Mouse (Mus musculus) stomach, postnatal 0 days (tissue): ENCODE data around the gene Mri1.

Experiments used
- CTCF ChIP-seq: IDR thresholded peaks from 2 replicates; pipeline ENCODE4 v1.5.1; 2016; ENCODE audit warnings: antibody characterized with exemption, low read depth, mild to moderate bottlenecking, moderate library complexity
- EP300 ChIP-seq: optimal IDR thresholded peaks from 2 replicates; pipeline ENCODE3; 2016; ENCODE audit warnings: antibody characterized with exemption

DNA sequence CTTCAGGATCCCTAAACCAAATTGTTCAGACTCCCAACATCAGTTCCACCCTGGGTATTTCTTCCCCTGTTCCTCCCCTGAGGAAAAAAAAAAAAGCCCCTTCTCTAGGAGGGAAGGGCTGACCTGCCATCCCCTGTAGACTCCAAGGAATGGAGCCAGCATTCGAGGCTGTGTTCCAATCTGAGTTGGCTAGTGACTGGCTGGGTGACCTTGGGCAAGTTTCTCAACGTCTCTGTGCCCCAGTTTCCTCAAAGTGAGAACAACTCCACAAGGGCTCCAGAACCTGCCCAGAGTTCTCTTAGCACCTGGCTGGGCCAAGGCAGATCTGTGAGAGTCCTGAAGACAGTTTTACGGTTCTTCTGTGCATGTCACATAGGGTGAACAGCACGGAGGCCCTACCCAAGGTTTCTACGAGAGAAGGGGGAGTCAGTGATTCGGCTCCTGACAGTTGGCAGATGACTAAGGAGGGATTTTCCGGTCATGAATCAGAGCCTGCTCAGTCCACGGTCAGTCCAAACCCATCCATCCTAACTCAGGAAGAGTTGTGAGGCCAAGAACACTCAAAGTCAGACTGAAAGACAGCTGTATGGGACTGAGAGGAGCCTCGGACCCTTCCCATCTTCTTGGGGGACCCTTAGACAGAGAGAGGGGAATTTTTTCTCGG lies 21.2 kb downstream of the Mri1 start:
- TF ChIP-seq CTCF (no peak), EP300 (no peak)
